Mouse (Mus musculus) stomach, embryonic 15.5 days (tissue): Measurements from ENCODE around the gene Cyp39a1. TPM values are rescaled to one million over a fixed set of nuclear protein-coding genes. Genes with fewer than 3 reads are reported as not detected.

ENCODE experiments used
- ATAC-seq: fragments of 200-750 bp; cut with Nextera tagmentation; 2 replicates; pipeline ENCODE4 v1.8.0; 2017; ENCODE audit warnings: low read depth, moderate number of reproducible peaks, moderate TSS enrichment; ENCODE audit not compliant: insufficient read depth, low FRiP score
- H3K27ac ChIP-seq: fragments of 300-500 bp; sonication (generic); 2 replicates; pipeline ENCODE4 v1.5.1; 2015; ENCODE audit warnings: mild to moderate bottlenecking, inconsistent platforms
- H3K27me3 ChIP-seq: fragments of 300-500 bp; sonication (generic); replicated peaks from 2 replicates; pipeline ENCODE4 v1.6.1; 2015; ENCODE audit warnings: inconsistent platforms
- H3K36me3 ChIP-seq: fragments of 300-500 bp; sonication (generic); 2 replicates; pipeline ENCODE4 v1.6.1; 2015; ENCODE audit warnings: inconsistent platforms
- H3K4me1 ChIP-seq: fragments of 300-500 bp; sonication (generic); 2 replicates; pipeline ENCODE4 v1.6.1; 2015; ENCODE audit warnings: inconsistent platforms
- H3K4me2 ChIP-seq: fragments of 300-500 bp; sonication (generic); 2 replicates; pipeline ENCODE4 v1.6.1; 2015; ENCODE audit warnings: mild to moderate bottlenecking, inconsistent platforms
- H3K4me3 ChIP-seq: fragments of 300-500 bp; sonication (generic); replicated peaks from 2 replicates; pipeline ENCODE4 v1.5.1; 2015; ENCODE audit warnings: inconsistent platforms
- H3K9ac ChIP-seq: fragments of 300-500 bp; sonication (generic); 2 replicates; pipeline ENCODE4 v1.6.1; 2015; ENCODE audit warnings: inconsistent platforms
- H3K9me3 ChIP-seq: fragments of 300-500 bp; sonication (generic); 2 replicates; pipeline ENCODE4 v1.6.1; 2016; ENCODE audit warnings: inconsistent platforms
- WGBS: fragments of 180-500 bp; shearing (Covaris S2); methylation state at CpG from one replicate; pipeline ENCODE4 v1.1.7; 2015; 5-methylcytosine and 5-hydroxymethylcytosine counted together
- polyA plus RNA-seq: library from polyadenylated mRNA; unstranded; fragments of >200 nt; fragmentation: Nextera tagmentation; extraction: Ambion mirVana; gene quantifications from 2 replicates; pipeline ENCODE4 v1.2.1, GENCODE M21; 2015

Gene Cyp39a1
- polyA plus RNA-seq, 1 experiment from 2014 or later: 24.5 TPM

DNA sequence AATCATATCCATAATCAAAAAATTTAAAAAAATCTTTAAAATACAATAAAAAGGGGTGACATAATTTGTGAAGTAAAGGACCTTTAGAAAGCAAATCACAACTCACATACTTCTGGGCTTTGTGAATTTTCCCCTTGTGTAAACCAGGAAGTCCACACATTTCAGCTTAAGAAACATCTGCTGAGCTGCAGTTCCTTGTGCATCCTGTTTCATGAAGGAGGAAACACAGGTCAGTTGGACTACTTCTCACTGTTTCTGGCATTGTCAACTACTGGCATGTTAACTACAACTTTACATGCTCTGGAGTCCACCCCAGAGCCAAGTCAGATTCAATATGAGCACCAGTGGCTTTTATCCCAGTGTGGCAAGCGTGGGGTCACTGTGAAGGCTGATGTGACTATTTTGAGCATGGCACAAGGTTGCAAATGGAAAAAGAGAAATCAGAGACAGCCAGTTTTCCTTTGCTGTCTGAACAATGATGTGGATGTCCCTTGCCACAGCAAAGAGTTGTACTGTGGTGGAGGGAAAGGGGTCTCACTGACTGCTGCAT is 127.6 kb downstream of the Cyp39a1 start:
- no peak overlapping the region for H3K9ac ChIP-seq
- no peaks in the 10 kb centered on the region for H3K4me1 ChIP-seq
- H3K4me3 ChIP-seq: no peak overlapping the region
- H3K36me3 ChIP-seq: no peaks in the 10 kb centered on the region
- no peaks in the 10 kb centered on the region for H3K9me3 ChIP-seq
- H3K27me3 ChIP-seq: no peaks in the 10 kb centered on the region
- ATAC-seq: no peak
- no peak overlapping the region for H3K27ac ChIP-seq
- 56% methylated on average over 1 of the region's 1 CpGs for WGBS
- no peak overlapping the region for H3K4me2 ChIP-seq

Other genes with a start within 250 kb of the Cyp39a1 start
- gene Mep1a, start 164.6 kb upstream of the Cyp39a1 start, polyA plus RNA-seq: 5.6 and 6.9 TPM in 2 replicates
- 0.17 and 0.23 TPM in 2 replicates for gene Ankrd66, start 123.8 kb upstream of the Cyp39a1 start, polyA plus RNA-seq
- gene Pla2g7, start 99.3 kb upstream of the Cyp39a1 start, polyA plus RNA-seq: 11.3 and 12.0 TPM in 2 replicates
- 0.04 and 0.14 TPM in 2 replicates for gene Tdrd6, start 37.1 kb upstream of the Cyp39a1 start, polyA plus RNA-seq
- gene Slc25a27, start 211 bp upstream of the Cyp39a1 start, polyA plus RNA-seq: 19.6 and 19.8 TPM in 2 replicates
- 12.5 and 14.3 TPM in 2 replicates for gene Rcan2, start 133.9 kb downstream of the Cyp39a1 start, polyA plus RNA-seq